Mouse (Mus musculus) stomach, postnatal 0 days (tissue): Measurements from ENCODE around the gene Cd160.

Source experiments
- CTCF ChIP-seq: IDR thresholded peaks from 2 replicates; pipeline ENCODE4 v1.5.1; 2016; ENCODE audit warnings: antibody characterized with exemption, low read depth, mild to moderate bottlenecking, moderate library complexity
- EP300 ChIP-seq: optimal IDR thresholded peaks from 2 replicates; pipeline ENCODE3; 2016; ENCODE audit warnings: antibody characterized with exemption

GRCm38 (mm10) chr3:96860498-96860897 lies 31.3 kb upstream of the Cd160 start:
- no peak for TF ChIP-seq EP300
- TF ChIP-seq CTCF = no peak
